Mouse (Mus musculus) megakaryocyte, embryonic 14.5 days (primary cell): ENCODE measurements around the gene Rpl18a. TPM values are rescaled to one million over a fixed set of nuclear protein-coding genes. Genes with fewer than 3 reads are reported as not detected.
A peak's percentile ranks its signal among the peaks of the same experiment; 100 is the strongest.

Source experiments
- H3K27me3 ChIP-seq: replicated peaks from 2 replicates; pipeline ENCODE3; 2012; ENCODE audit warnings: inconsistent platforms
- H3K36me3 ChIP-seq: replicated peaks from 2 replicates; pipeline ENCODE3; 2012; ENCODE audit warnings: low read length, inconsistent platforms, mixed read lengths
- H3K4me1 ChIP-seq: 2 replicates; pipeline ENCODE4 v1.6.1; 2012; ENCODE audit warnings: inconsistent platforms
- H3K4me3 ChIP-seq: replicated peaks from 2 replicates; pipeline ENCODE3; 2012; ENCODE audit warnings: moderate library complexity, mild to moderate bottlenecking, inconsistent platforms
- H3K9me3 ChIP-seq: 2 replicates; pipeline ENCODE4 v1.6.1; 2012; ENCODE audit warnings: inconsistent platforms
- FLI1 ChIP-seq: IDR thresholded peaks from 2 replicates; pipeline ENCODE4 v1.6.1; 2012; ENCODE audit warnings: low read length, inconsistent platforms, mixed read lengths
- GATA1 ChIP-seq: IDR thresholded peaks from 3 replicates; pipeline ENCODE4 v1.6.1; 2012; ENCODE audit warnings: mixed read lengths, low read length, inconsistent platforms, borderline replicate concordance
- polyA plus RNA-seq: library from polyadenylated mRNA; stranded (reverse); fragments of >175 nt; gene quantifications from 2 replicates; pipeline ENCODE4 v1.2.3, GENCODE M21; 2012; ENCODE audit warnings: low replicate concordance; ENCODE audit not compliant: insufficient read depth

Rpl18a gene
- polyA plus RNA-seq, 1 experiment, result 4,812 TPM

GRCm38 (mm10) chr8:70884683-70885082 is 12.5 kb downstream of the Rpl18a start:
- TF ChIP-seq GATA1 (no peak), FLI1 (no peak)
- Histone ChIP-seq H3K36me3 (no peaks in the 10 kb centered on the region), H3K4me1 (peaks cover 59% of the 10 kb centered on the region), H3K4me3 (no peak overlapping the region), H3K9me3 (peaks cover 4% of the 10 kb centered on the region; the same call in 1 of the 2 replicates), H3K27me3 (peaks cover 52% of the 10 kb centered on the region)

- no peaks in the 10 kb centered on the region for H3K36me3 ChIP-seq
Measured at GRCm38 (mm10) chr8:70884186-70884585, 13.0 kb downstream of the Rpl18a start.

GRCm38 (mm10) chr8:70880546-70880945 is 16.7 kb downstream of the Rpl18a start:
- Histone ChIP-seq H3K4me3 (no peak overlapping the region), H3K9me3 (no peaks in the 10 kb centered on the region), H3K36me3 (no peaks in the 10 kb centered on the region), H3K27me3 (peaks cover 34% of the 10 kb centered on the region), H3K4me1 (peaks cover 36% of the 10 kb centered on the region)
- TF ChIP-seq FLI1 (no peak), GATA1 (no peak)

More at GRCm38 (mm10) chr8:70884186-70884585, 13.0 kb downstream of the Rpl18a start:
- H3K27me3 ChIP-seq, result peaks cover 54% of the 10 kb centered on the region
- peaks cover 4% of the 10 kb centered on the region; the same call in 1 of the 2 replicates for H3K9me3 ChIP-seq
- no peak for TF ChIP-seq FLI1
- TF ChIP-seq GATA1, result no peak
- peaks cover 56% of the 10 kb centered on the region for H3K4me1 ChIP-seq
- H3K4me3 ChIP-seq, result no peak overlapping the region

- H3K4me1 ChIP-seq, result peaks cover 32% of the 10 kb centered on the region
- H3K9me3 ChIP-seq, result no peaks in the 10 kb centered on the region
- H3K4me3 ChIP-seq, result no peak overlapping the region
- no peaks in the 10 kb centered on the region for H3K36me3 ChIP-seq
- H3K27me3 ChIP-seq, result peaks cover 34% of the 10 kb centered on the region
- no peak for TF ChIP-seq FLI1
- no peak for TF ChIP-seq GATA1
Measured at GRCm38 (mm10) chr8:70880126-70880525, 17.1 kb downstream of the Rpl18a start.

- Histone ChIP-seq H3K36me3 (no peaks in the 10 kb centered on the region), H3K4me1 (peaks cover 26% of the 10 kb centered on the region)
Measured at GRCm38 (mm10) chr8:70879500-70879899, 17.7 kb downstream of the Rpl18a start.

GRCm38 (mm10) chr8:70878178-70878577 is 19.0 kb downstream of the Rpl18a start:
- Histone ChIP-seq H3K36me3 (no peaks in the 10 kb centered on the region), H3K4me1 (peaks cover 24% of the 10 kb centered on the region), H3K27me3 (peaks cover 34% of the 10 kb centered on the region), H3K4me3 (no peak overlapping the region), H3K9me3 (no peaks in the 10 kb centered on the region)
- TF ChIP-seq GATA1 (no peak), FLI1 (no peak)

More at GRCm38 (mm10) chr8:70879500-70879899, 17.7 kb downstream of the Rpl18a start:
- TF ChIP-seq FLI1 (no peak), GATA1 (no peak)
- Histone ChIP-seq H3K9me3 (no peaks in the 10 kb centered on the region), H3K4me3 (no peak overlapping the region), H3K27me3 (peaks cover 34% of the 10 kb centered on the region)

GRCm38 (mm10) chr8:70876382-70876781 is 20.8 kb downstream of the Rpl18a start:
- H3K4me3 ChIP-seq, result no peak overlapping the region
- TF ChIP-seq FLI1, result no peak
- TF ChIP-seq GATA1, result no peak
- peaks cover 37% of the 10 kb centered on the region for H3K4me1 ChIP-seq
- no peaks in the 10 kb centered on the region for H3K9me3 ChIP-seq
- H3K27me3 ChIP-seq, result peaks cover 27% of the 10 kb centered on the region
- H3K36me3 ChIP-seq, result peaks cover 3% of the 10 kb centered on the region

GRCm38 (mm10) chr8:70874441-70874840 is 22.8 kb downstream of the Rpl18a start:
- H3K4me3 ChIP-seq, result no peak overlapping the region
- H3K36me3 ChIP-seq, result peaks cover 14% of the 10 kb centered on the region
- H3K9me3 ChIP-seq, result no peaks in the 10 kb centered on the region
- H3K27me3 ChIP-seq, result peaks cover 11% of the 10 kb centered on the region
- H3K4me1 ChIP-seq, result peaks cover 40% of the 10 kb centered on the region
- TF ChIP-seq FLI1 (no peak), GATA1 (no peak)

GRCm38 (mm10) chr8:70873364-70873985 is 23.7 kb downstream of the Rpl18a start, which contains the start of gene Ccdc124:
TSS of gene Ccdc124 (minus strand) at chr8:70873935.
- peaks cover 24% of the 10 kb centered on the region for H3K36me3 ChIP-seq
- TF ChIP-seq GATA1, result no peak
- no peak for TF ChIP-seq FLI1

GRCm38 (mm10) chr8:70872643-70873363 is 24.4 kb downstream of the Rpl18a start:
- Histone ChIP-seq H3K27me3 (peaks cover 1% of the 10 kb centered on the region), H3K4me3 (peak overlapping the region; percentile 96), H3K9me3 (no peaks in the 10 kb centered on the region), H3K36me3 (peaks cover 31% of the 10 kb centered on the region), H3K4me1 (peaks cover 56% of the 10 kb centered on the region)
- TF ChIP-seq FLI1, result no peak

More at GRCm38 (mm10) chr8:70873364-70873985, 23.7 kb downstream of the Rpl18a start, which contains the start of gene Ccdc124:
- H3K9me3 ChIP-seq, result no peaks in the 10 kb centered on the region
- peaks cover 7% of the 10 kb centered on the region for H3K27me3 ChIP-seq
- peak within 1 kb of the TSS; percentile 96 for H3K4me3 ChIP-seq
- peaks cover 50% of the 10 kb centered on the region for H3K4me1 ChIP-seq
